Mouse (Mus musculus) hindbrain, embryonic 12.5 days (tissue): ENCODE results near the gene Aif1. TPM values are rescaled to one million over a fixed set of nuclear protein-coding genes. Genes with fewer than 3 reads are reported as not detected.
A peak's percentile ranks its signal among the peaks of the same experiment; 100 is the strongest.

ENCODE experiments used
- ATAC-seq: fragments of 200-750 bp; cut with Nextera tagmentation; 2 replicates; pipeline ENCODE4 v1.8.0; 2017; ENCODE audit warnings: moderate TSS enrichment; ENCODE audit not compliant: low FRiP score
- H3K27ac ChIP-seq: fragments of 300-500 bp; sonication (generic); 2 replicates; pipeline ENCODE4 v1.5.1; 2016; ENCODE audit warnings: mild to moderate bottlenecking
- H3K27me3 ChIP-seq: fragments of 300-500 bp; sonication (generic); 2 replicates; pipeline ENCODE4 v1.6.1; 2016; ENCODE audit warnings: mild to moderate bottlenecking
- H3K36me3 ChIP-seq: fragments of 300-500 bp; sonication (generic); 2 replicates; pipeline ENCODE4 v1.6.1; 2016; ENCODE audit warnings: mild to moderate bottlenecking
- H3K4me1 ChIP-seq: fragments of 300-500 bp; sonication (generic); 2 replicates; pipeline ENCODE4 v1.6.1; 2016
- H3K4me2 ChIP-seq: fragments of 300-500 bp; sonication (generic); replicated peaks from 2 replicates; pipeline ENCODE4 v1.6.1; 2016; ENCODE audit warnings: mild to moderate bottlenecking
- H3K4me3 ChIP-seq: fragments of 300-500 bp; sonication (generic); 2 replicates; pipeline ENCODE4 v1.5.1; 2016; ENCODE audit warnings: mild to moderate bottlenecking
- H3K9ac ChIP-seq: fragments of 300-500 bp; sonication (generic); 2 replicates; pipeline ENCODE4 v1.6.1; 2016; ENCODE audit warnings: mild to moderate bottlenecking, moderate library complexity
- H3K9me3 ChIP-seq: fragments of 300-500 bp; sonication (generic); replicated peaks from 2 replicates; pipeline ENCODE4 v1.6.1; 2016; ENCODE audit warnings: mild to moderate bottlenecking
- WGBS: fragments of 180-500 bp; shearing (Covaris S2); methylation state at CpG from one replicate; pipeline ENCODE4 v1.1.7; 2016; 5-methylcytosine and 5-hydroxymethylcytosine counted together
- polyA plus RNA-seq: library from polyadenylated mRNA; unstranded; fragments of >200 nt; fragmentation: Nextera tagmentation; extraction: Ambion mirVana; gene quantifications from 2 replicates; pipeline ENCODE4 v1.2.1, GENCODE M21; 2016

The Aif1 gene
- polyA plus RNA-seq, 1 experiment from 2014 or later = 7.9 TPM

DNA sequence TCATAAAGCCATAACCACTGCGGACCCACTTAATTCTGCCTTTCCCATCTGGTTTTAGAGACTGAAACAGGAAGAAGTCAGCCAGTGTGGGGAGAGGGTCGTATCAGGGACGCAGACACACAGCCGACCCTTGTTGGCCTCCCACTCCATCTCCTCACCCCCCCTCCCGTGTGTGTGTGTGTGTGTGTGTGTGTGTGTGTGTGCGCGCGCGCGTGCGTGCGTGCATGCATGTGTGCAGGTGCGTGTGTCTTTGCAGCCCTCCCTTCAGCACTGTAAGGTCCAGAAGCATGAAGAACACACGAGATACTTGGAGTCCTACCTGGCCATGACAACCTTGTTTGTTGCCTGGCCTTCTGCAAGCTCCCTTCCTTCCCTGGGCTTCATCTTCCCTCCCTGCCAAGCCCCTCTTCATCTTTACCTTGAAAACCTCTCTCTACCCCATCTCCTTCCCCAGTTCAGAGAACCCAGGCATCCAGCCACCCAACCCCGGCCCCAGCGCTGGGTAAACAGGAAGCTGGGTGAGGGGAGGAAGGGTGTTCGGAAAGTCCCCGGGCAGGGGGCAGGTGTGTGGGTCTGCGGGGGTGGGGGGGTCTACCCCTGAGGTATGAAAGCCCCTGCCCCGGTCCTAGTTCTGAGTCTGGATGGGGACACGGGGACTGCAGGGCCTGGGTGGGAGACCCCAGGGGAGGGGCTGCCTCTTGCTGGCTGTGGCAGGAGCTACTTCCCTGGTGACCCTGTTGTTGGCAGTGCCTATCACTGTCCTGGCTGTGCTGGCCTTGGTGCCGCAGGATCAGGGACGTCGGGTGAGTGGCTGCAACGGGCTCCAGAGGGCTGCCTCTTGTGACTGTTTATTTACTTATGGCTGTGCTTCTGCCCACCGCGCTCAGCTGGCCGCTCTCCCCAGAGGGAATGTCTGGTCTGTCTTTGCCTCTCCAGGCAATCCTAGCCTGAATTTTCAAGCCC is 18.3 kb upstream of the Aif1 start, which contains the start of gene Ltb:
Gene Ltb (plus strand): TSS at position 559 of the 963 bp plus-strand sequence.
- Histone ChIP-seq H3K27me3 (peaks cover 54% of the 10 kb centered on the region), H3K36me3 (no peaks in the 10 kb centered on the region), H3K9ac (no peak within 1 kb of the TSS), H3K4me2 (peak within 1 kb of the TSS; percentile 60), H3K27ac (no peak within 1 kb of the TSS), H3K4me1 (peaks cover 18% of the 10 kb centered on the region), H3K9me3 (no peaks in the 10 kb centered on the region), H3K4me3 (peak within 1 kb of the TSS; percentile 35)
- ATAC-seq = no peak
- WGBS = 67% methylated on average over 28 of the region's 28 CpGs

DNA sequence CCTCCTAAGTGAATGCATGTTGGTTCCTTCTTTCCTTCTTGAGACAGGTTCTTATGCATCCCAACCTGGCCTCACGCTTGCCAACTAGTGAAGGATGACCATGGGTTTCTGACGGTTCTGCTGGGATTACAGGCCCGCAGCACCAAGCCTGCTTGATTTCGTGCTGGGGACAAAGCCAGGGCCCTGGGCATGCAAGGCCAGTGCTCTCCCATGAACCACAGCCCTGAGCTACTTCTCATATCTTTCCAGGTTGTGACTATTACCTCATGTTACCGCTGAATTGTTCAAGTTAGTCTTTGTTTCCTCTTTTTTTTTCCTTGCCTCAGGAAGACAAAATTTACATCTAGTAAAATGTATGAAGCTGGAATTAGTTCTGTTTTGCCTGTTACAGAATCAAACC is 17.1 kb upstream of the Aif1 start:
- H3K4me1 ChIP-seq = peaks cover 18% of the 10 kb centered on the region
- peaks cover 46% of the 10 kb centered on the region for H3K27me3 ChIP-seq
- H3K4me3 ChIP-seq = no peak overlapping the region
- no peaks in the 10 kb centered on the region for H3K36me3 ChIP-seq
- ATAC-seq = no peak
- 89% methylated on average over 5 of the region's 5 CpGs for WGBS
- no peak overlapping the region; the same call in 1 of the 2 replicates for H3K27ac ChIP-seq
- no peaks in the 10 kb centered on the region for H3K9me3 ChIP-seq
- H3K9ac ChIP-seq = no peak overlapping the region
- H3K4me2 ChIP-seq = no peak overlapping the region

DNA sequence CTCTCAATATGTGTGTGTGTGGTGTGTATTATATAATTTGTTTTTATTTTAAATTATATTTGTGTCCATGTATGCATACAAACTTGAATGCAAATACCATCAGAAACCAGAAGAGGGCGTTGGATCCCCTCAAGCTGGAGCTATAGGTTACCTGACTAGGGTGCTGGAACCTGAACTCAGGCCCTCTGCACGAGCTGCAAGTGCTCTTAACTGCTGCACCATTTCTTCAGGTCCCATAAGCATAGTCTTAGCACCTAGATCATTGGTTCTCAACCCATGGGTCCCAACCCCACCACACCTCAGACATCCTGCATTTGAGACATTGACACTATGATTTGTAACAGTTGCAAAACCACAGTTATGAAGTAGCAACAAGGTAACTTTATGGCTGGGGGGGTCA is 15.9 kb upstream of the Aif1 start:
- no peaks in the 10 kb centered on the region for H3K9me3 ChIP-seq
- no peak overlapping the region for H3K27ac ChIP-seq
- no peak overlapping the region for H3K4me2 ChIP-seq
- WGBS = 65% methylated on average over 2 of the region's 2 CpGs
- no peaks in the 10 kb centered on the region for H3K36me3 ChIP-seq
- H3K27me3 ChIP-seq = peaks cover 38% of the 10 kb centered on the region
- H3K4me1 ChIP-seq = peaks cover 18% of the 10 kb centered on the region
- no peak for ATAC-seq
- H3K4me3 ChIP-seq = no peak overlapping the region
- H3K9ac ChIP-seq = no peak overlapping the region

DNA sequence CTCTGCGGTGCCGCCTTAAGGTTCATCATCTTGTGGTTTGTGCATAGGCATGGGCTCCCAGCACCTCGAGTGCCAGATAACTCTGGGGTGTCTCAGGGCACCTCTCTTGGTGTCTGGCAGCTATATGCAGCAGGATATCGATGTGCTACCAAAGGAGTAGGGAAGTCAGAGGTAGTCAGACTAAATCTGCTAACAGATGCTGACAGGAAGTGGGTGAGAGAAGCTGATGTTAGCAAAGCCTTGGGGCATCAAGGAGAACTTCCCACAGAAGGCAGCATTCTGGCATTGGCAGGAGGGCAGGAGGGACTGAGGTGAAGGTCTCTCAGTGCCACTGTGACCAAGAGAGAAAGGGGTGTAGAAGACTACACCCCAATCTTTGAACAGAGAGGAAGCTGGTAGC is 14.2 kb upstream of the Aif1 start:
- Histone ChIP-seq H3K4me1 (peaks cover 11% of the 10 kb centered on the region), H3K27ac (no peak overlapping the region), H3K27me3 (peaks cover 22% of the 10 kb centered on the region), H3K36me3 (no peaks in the 10 kb centered on the region), H3K4me2 (no peak overlapping the region), H3K9ac (no peak overlapping the region), H3K9me3 (no peaks in the 10 kb centered on the region), H3K4me3 (no peak overlapping the region)
- 71% methylated on average over 4 of the region's 4 CpGs for WGBS
- no peak for ATAC-seq

DNA sequence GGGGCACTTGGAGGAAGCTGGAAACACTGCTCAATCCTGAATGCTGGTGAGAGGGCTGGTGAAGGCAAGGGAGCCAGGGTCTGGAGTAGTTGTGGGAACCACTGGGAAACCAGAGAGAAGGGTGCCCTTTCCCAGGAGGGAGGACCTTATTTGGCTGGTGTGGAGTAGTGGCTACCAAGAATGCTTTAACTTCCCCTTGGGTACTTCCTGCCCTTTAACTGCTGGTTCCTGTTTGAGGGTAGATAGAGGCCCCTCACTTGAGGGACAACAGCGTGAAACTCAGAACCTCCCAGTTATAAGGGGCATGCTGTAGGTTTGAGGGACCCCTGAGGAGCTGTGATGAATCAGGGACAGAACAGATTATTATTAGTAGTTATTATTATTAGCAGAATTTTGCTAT is 13.3 kb upstream of the Aif1 start:
- Histone ChIP-seq H3K36me3 (no peaks in the 10 kb centered on the region), H3K27me3 (peaks cover 15% of the 10 kb centered on the region), H3K27ac (no peak overlapping the region), H3K9me3 (no peaks in the 10 kb centered on the region), H3K4me3 (no peak overlapping the region), H3K4me1 (peaks cover 4% of the 10 kb centered on the region), H3K9ac (no peak overlapping the region), H3K4me2 (no peak overlapping the region)
- ATAC-seq = no peak
- WGBS = 73% methylated on average over 1 of the region's 1 CpGs

DNA sequence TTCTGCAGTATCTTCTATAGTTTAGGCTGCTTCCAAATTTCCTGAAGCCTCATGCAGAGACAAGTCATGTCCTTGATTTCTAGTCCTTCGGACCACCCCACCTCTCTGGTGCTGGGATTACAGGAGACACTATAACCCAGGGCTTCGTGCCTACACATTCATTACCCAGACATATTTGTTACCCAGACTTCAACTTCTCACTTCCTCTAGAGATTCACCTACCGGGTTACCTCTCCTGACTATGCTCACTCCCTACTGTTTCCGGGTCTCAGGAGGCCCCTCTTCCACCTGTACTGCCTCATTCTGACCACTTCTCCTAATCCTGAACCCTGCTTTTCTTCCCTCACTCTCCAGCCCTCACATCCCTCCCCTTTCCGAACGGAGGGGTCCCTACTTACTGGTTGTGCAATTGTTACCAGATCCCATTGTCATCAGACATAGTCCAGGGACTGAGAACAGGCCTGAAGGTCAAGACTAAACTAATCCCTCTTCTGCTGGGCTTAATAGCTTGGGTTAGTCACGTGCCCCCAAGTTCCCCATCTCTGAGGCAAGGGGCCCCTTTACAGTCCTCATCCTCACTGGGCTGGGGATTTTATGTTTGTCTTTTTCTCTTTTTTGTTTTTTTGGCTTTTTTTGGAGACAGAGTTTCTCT is 12.2 kb upstream of the Aif1 start, which contains the start of gene Lst1:
Gene Lst1 (minus strand): TSS at position 481 of the 652 bp plus-strand sequence.
- 0 out of 2 replicates have a peak, but pooled peaks cover 9% of the 10 kb centered on the region for H3K27me3 ChIP-seq
- H3K9me3 ChIP-seq = no peaks in the 10 kb centered on the region
- H3K9ac ChIP-seq = no peak within 1 kb of the TSS
- no peak for ATAC-seq
- H3K4me3 ChIP-seq = no peak within 1 kb of the TSS
- H3K4me1 ChIP-seq = peaks cover 4% of the 10 kb centered on the region
- H3K36me3 ChIP-seq = no peaks in the 10 kb centered on the region
- no peak within 1 kb of the TSS for H3K4me2 ChIP-seq
- no peak within 1 kb of the TSS for H3K27ac ChIP-seq
- WGBS = 67% methylated on average over 7 of the region's 7 CpGs

DNA sequence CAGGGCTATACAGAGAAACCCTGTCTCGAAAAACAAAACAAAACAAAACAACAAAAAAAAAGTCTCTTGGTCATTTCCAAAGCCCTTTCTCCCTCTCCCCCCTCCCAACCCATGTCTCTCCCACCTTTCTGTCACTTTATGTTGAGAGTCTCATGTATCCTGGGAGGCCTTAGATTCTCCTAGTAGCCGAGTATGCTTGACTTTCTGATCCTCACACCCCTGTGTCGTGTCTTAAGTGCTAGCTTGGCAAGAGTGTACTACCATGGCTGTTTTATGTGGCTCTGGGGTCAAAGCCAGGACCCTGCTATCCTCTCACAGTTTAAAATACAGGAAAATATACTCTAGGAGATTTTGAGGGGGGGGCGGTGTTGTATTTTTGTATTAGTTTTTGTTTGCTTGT is 11.5 kb upstream of the Aif1 start:
- no peak overlapping the region for H3K27ac ChIP-seq
- no peak overlapping the region for H3K4me2 ChIP-seq
- no peaks in the 10 kb centered on the region for H3K36me3 ChIP-seq
- peaks cover 4% of the 10 kb centered on the region for H3K4me1 ChIP-seq
- no peak overlapping the region for H3K4me3 ChIP-seq
- WGBS = 81% methylated on average over 4 of the region's 4 CpGs
- no peak overlapping the region for H3K9ac ChIP-seq
- no peak for ATAC-seq
- H3K27me3 ChIP-seq = 0 out of 2 replicates have a peak, but pooled peaks cover 6% of the 10 kb centered on the region
- H3K9me3 ChIP-seq = no peaks in the 10 kb centered on the region

DNA sequence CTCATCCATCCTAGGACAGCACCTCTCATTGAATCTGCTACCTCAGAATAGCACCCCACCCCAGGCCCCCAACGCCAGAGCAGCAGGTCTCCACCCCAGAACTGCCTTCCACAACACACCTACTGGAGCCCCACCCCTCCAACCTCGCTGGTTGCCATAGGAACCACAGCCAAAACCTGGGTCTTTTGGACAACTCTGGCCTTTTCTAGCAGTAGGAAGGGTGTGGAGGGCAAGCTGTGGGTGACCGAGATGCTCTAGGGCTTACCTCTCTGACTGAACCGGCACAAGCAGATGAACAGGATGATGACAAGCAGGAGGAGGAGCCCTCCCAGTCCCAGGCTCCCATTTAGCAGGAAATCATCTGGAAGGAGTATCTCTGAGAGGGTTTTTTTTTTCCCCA is 10.8 kb upstream of the Aif1 start:
- Histone ChIP-seq H3K4me3 (peak overlapping the region; percentile 30), H3K9ac (no peak overlapping the region), H3K4me2 (peak overlapping the region; percentile 53), H3K4me1 (peaks cover 4% of the 10 kb centered on the region), H3K36me3 (no peaks in the 10 kb centered on the region), H3K9me3 (no peaks in the 10 kb centered on the region), H3K27me3 (0 out of 2 replicates have a peak, but pooled peaks cover 6% of the 10 kb centered on the region), H3K27ac (peak overlapping the region; percentile 57)
- peak; percentile 43; the same call in 1 of the 2 replicates for ATAC-seq
- WGBS = 1% methylated on average over 4 of the region's 4 CpGs

- H3K4me2 ChIP-seq = peak overlapping the region; percentile 53
- peak overlapping the region; percentile 50; the same call in 1 of the 2 replicates for H3K9ac ChIP-seq
- peak; percentile 11; the same call in 1 of the 2 replicates for ATAC-seq
- H3K27ac ChIP-seq = peak overlapping the region; percentile 57
- H3K4me3 ChIP-seq = peak overlapping the region; percentile 30
- no peaks in the 10 kb centered on the region for H3K9me3 ChIP-seq
- 0 out of 2 replicates have a peak, but pooled peaks cover 6% of the 10 kb centered on the region for H3K27me3 ChIP-seq
- 2% methylated on average over 18 of the region's 18 CpGs for WGBS
- H3K36me3 ChIP-seq = no peaks in the 10 kb centered on the region
- H3K4me1 ChIP-seq = peaks cover 4% of the 10 kb centered on the region
Observed at GRCm38 (mm10) chr17:35185639-35186611, 10.1 kb upstream of the Aif1 start.

GRCm38 (mm10) chr17:35180093-35180492 is 4.2 kb upstream of the Aif1 start:
- H3K4me3 ChIP-seq = no peak overlapping the region
- no peak overlapping the region for H3K4me2 ChIP-seq
- no peak overlapping the region for H3K9ac ChIP-seq
- WGBS = 91% methylated on average over 5 of the region's 5 CpGs
- H3K27me3 ChIP-seq = 0 out of 2 replicates have a peak, but pooled peaks cover 2% of the 10 kb centered on the region
- H3K36me3 ChIP-seq = no peaks in the 10 kb centered on the region
- ATAC-seq = no peak
- H3K27ac ChIP-seq = no peak overlapping the region
- H3K4me1 ChIP-seq = no peaks in the 10 kb centered on the region
- H3K9me3 ChIP-seq = no peaks in the 10 kb centered on the region

DNA sequence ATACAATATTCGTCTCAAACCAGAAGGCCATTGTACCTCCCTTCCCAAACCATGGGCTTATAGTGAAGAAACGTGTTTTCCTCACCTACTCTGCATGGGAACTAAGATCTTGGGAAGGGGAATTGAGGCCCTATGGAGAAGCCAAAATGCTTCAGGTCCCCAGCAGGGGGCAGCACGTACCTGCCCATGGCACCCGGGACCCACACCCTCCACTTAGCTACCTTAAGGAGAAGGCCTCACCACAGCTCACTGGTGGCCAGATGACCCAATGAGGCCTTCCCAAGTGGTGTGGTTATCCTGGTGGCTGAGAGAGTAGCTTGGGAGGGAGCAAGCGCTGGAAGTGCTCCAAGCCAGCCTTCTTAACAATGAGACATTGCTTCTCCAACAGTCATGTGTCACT is 2.7 kb upstream of the Aif1 start:
- Histone ChIP-seq H3K4me1 (no peaks in the 10 kb centered on the region), H3K4me3 (no peak overlapping the region), H3K36me3 (no peaks in the 10 kb centered on the region), H3K27ac (no peak overlapping the region), H3K4me2 (no peak overlapping the region), H3K27me3 (0 out of 2 replicates have a peak, but pooled peaks cover 1% of the 10 kb centered on the region), H3K9ac (no peak overlapping the region), H3K9me3 (no peaks in the 10 kb centered on the region)
- peak; percentile 58 for ATAC-seq
- WGBS = 18% methylated on average over 5 of the region's 5 CpGs
